Mouse (Mus musculus) myocyte (in vitro differentiated cells): Measurements from ENCODE around the gene Ptbp3. TPM values are rescaled to one million over a fixed set of nuclear protein-coding genes. Genes with fewer than 3 reads are reported as not detected.
A peak's percentile ranks its signal among the peaks of the same experiment; 100 is the strongest.
"Not testable (repeated sequence)": the region's sequence is repeated elsewhere in the genome, so short reads cannot be mapped to it uniquely, and the experiment has no call there.

ENCODE experiments used
- H3K27me3 ChIP-seq: one replicate; pipeline ENCODE4 v1.6.1; 2011; ENCODE audit not compliant: control insufficient read depth, insufficient read depth, insufficient read length
- H3K36me3 ChIP-seq: one replicate; pipeline ENCODE4 v1.6.1; 2011; ENCODE audit not compliant: control insufficient read depth, insufficient read depth
- H3K4me2 ChIP-seq: one replicate; pipeline ENCODE4 v1.6.1; 2011; ENCODE audit warnings: low read depth, control low read depth
- H3K4me3 ChIP-seq: one replicate; pipeline ENCODE4 v1.5.1; 2011; ENCODE audit warnings: mild to moderate bottlenecking, control low read depth, moderate library complexity
- H3K79me2 ChIP-seq: one replicate; pipeline ENCODE4 v1.6.1; 2011; ENCODE audit not compliant: control insufficient read depth, insufficient read depth
- H3ac ChIP-seq: one replicate; pipeline ENCODE4 v1.6.1; 2011; ENCODE audit not compliant: control insufficient read depth, insufficient read length
- CEBPB ChIP-seq: IDR thresholded peaks from 2 replicates; pipeline ENCODE4 v1.6.1; 2011; ENCODE audit warnings: mild to moderate bottlenecking, moderate library complexity; ENCODE audit not compliant: poor library complexity, insufficient read depth, severe bottlenecking
- E2F4 ChIP-seq: IDR thresholded peaks from one replicate; pipeline ENCODE4 v1.6.1; 2011; ENCODE audit warnings: mild to moderate bottlenecking, control low read depth, moderate library complexity; ENCODE audit not compliant: insufficient read depth
- MAX ChIP-seq: IDR thresholded peaks from one replicate; pipeline ENCODE4 v1.6.1; 2011; ENCODE audit warnings: low read depth, mild to moderate bottlenecking, control low read depth
- MYOD1 ChIP-seq, 3 experiments: IDR thresholded peaks; one replicate each; pipeline ENCODE4 v1.6.1; 2011; ENCODE audit warnings: control low read depth in 2 of 3, low read depth in 2 of 3, mild to moderate bottlenecking in 2 of 3, moderate library complexity in 1 of 3; ENCODE audit not compliant: insufficient read length in 2 of 3, control insufficient read depth in 1 of 3
- MYOG ChIP-seq, 3 experiments: IDR thresholded peaks; one replicate each; pipeline ENCODE4 v1.6.1; 2011; ENCODE audit warnings: control low read depth in 2 of 3, low read depth in 2 of 3, mild to moderate bottlenecking in 2 of 3; ENCODE audit not compliant: insufficient read length in 2 of 3, control insufficient read depth in 1 of 3, insufficient read depth in 1 of 3
- POLR2A ChIP-seq: IDR thresholded peaks from one replicate; pipeline ENCODE4 v1.6.1; 2011; ENCODE audit warnings: low read depth, mild to moderate bottlenecking, control low read depth, moderate library complexity; ENCODE audit not compliant: insufficient read length
- POLR2AphosphoS2 ChIP-seq: IDR thresholded peaks from one replicate; pipeline ENCODE4 v1.6.1; 2011; ENCODE audit warnings: low read depth, control low read depth; ENCODE audit not compliant: insufficient read length
- REST ChIP-seq: IDR thresholded peaks from one replicate; pipeline ENCODE4 v1.6.1; 2011; ENCODE audit warnings: mild to moderate bottlenecking, control low read depth, moderate library complexity; ENCODE audit not compliant: insufficient read depth, insufficient read length
- SRF ChIP-seq: IDR thresholded peaks from one replicate; pipeline ENCODE4 v1.6.1; 2011; ENCODE audit warnings: low read depth; ENCODE audit not compliant: control insufficient read depth, insufficient read length
- TCF12 ChIP-seq: IDR thresholded peaks from one replicate; pipeline ENCODE4 v1.6.1; 2011; ENCODE audit warnings: mild to moderate bottlenecking, control low read depth; ENCODE audit not compliant: poor library complexity, insufficient read depth, severe bottlenecking
- TCF3 ChIP-seq: IDR thresholded peaks from one replicate; pipeline ENCODE4 v1.6.1; 2011; ENCODE audit warnings: low read depth, control low read depth; ENCODE audit not compliant: insufficient read length
- USF1 ChIP-seq: IDR thresholded peaks from one replicate; pipeline ENCODE4 v1.6.1; 2011; ENCODE audit warnings: low read depth, mild to moderate bottlenecking, control low read depth, moderate library complexity
- polyA plus RNA-seq: library from polyadenylated mRNA; unstranded; fragments of >200 nt; fragmentation: generic; extraction: Trizol; gene quantifications from one replicate; pipeline ENCODE4 v1.2.1, GENCODE M21; 2012; ENCODE audit warnings: missing spikeins

Gene Ptbp3
- polyA plus RNA-seq, 1 experiment: 7.8 TPM

GRCm38 (mm10) chr4:59575184-59575958 lies 26.2 kb upstream of the Ptbp3 start:
- H3K4me2 ChIP-seq: no peak overlapping the region
- H3K79me2 ChIP-seq: no peaks in the 10 kb centered on the region
- H3ac ChIP-seq: no peak overlapping the region
- TF ChIP-seq MYOD1 (IDR thresholded peaks at IDR 0.05; ENCODE audit: control insufficient read depth in 1 of 3, insufficient read length in 2 of 3, low read depth in 2 of 3) (no peak), TCF3 (no peak), TCF12 (no peak), REST (no peak), POLR2A (no peak), POLR2AphosphoS2 (no peak)
- no peaks in the 10 kb centered on the region for H3K36me3 ChIP-seq
- no peak overlapping the region for H3K4me3 ChIP-seq
- no peaks in the 10 kb centered on the region for H3K27me3 ChIP-seq

GRCm38 (mm10) chr4:59572521-59573118 lies 23.5 kb upstream of the Ptbp3 start:
- no peak overlapping the region for H3K4me2 ChIP-seq
- no peaks in the 10 kb centered on the region for H3K36me3 ChIP-seq
- no peak overlapping the region for H3ac ChIP-seq
- H3K27me3 ChIP-seq: no peaks in the 10 kb centered on the region
- no peaks in the 10 kb centered on the region for H3K79me2 ChIP-seq
- no peak overlapping the region for H3K4me3 ChIP-seq
- TF ChIP-seq REST (no peak), POLR2A (no peak), TCF12 (no peak), POLR2AphosphoS2 (no peak), USF1 (no peak), MAX (no peak), SRF (no peak), CEBPB (no peak), E2F4 (no peak), TCF3 (no peak), MYOD1 (IDR thresholded peaks at IDR 0.05; ENCODE audit: control insufficient read depth in 1 of 3, insufficient read length in 2 of 3, low read depth in 2 of 3) (no peak), MYOG (IDR thresholded peaks at IDR 0.05; ENCODE audit: control insufficient read depth in 1 of 3, insufficient read depth in 1 of 3, insufficient read length in 2 of 3, low read depth in 2 of 3) (no peak)

DNA sequence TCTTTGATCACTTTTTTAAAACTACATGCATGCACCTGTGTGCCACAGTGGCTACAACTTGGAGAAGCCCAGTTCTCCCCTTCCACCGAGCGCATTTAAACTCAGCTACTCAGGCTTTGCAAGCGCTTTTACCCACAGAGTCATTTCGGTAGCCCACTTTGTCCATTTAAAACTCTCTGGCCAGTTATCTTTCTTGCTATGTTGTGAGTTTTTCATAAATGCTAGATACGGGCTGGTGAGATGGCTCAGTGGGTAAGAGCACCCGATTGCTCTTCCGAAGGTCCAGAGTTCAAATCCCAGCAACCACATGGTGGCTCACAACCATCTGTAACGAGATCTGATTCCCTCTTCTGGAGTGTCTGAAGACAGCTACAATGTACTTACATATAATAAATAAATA lies 21.4 kb upstream of the Ptbp3 start:
- H3ac ChIP-seq, H3K36me3 ChIP-seq, H3K79me2 ChIP-seq, H3K27me3 ChIP-seq, H3K4me2 ChIP-seq, H3K4me3 ChIP-seq: not testable (repeated sequence)

GRCm38 (mm10) chr4:59569538-59569937 lies 20.4 kb upstream of the Ptbp3 start:
- Histone ChIP-seq H3K4me2 (peak overlapping the region; percentile 71), H3K4me3 (no peak overlapping the region)

DNA sequence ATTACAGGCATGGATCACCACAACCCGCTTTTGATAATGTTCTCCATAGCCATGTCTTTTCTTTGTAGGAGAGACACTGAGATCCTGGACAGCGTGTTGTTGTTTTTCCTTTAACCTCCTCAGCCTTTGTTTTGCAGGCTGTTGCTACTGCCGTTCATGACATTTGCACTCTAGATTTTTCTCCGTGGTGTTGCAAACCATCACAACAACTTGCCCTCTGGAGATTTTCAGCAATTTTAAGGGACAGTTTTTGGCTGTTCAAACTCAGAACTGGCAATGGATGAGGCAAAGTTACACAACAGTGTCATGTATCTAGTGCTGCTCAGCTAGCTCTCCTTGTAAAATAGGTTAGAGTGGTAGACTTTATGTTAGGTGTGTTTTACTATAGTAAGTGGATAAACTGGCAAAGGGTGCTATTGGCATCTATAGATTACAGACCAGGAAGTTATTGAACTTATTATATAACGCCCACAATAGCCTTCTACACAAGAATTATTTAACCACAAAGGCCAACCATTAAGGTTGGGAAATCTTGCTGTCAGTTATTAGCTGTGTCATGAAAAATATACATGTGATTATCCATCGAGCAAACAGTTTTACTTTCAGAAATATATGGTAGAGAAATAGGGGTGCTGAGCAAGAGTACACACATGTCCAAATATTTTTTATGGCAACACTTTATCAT lies 18.6 kb upstream of the Ptbp3 start:
- TF ChIP-seq SRF (no peak), MYOD1 (IDR thresholded peaks at IDR 0.05; ENCODE audit: control insufficient read depth in 1 of 3, insufficient read length in 2 of 3, low read depth in 2 of 3) (no peak), MYOG (IDR thresholded peaks at IDR 0.05; ENCODE audit: control insufficient read depth in 1 of 3, insufficient read depth in 1 of 3, insufficient read length in 2 of 3, low read depth in 2 of 3) (no peak), POLR2A (no peak), USF1 (no peak)
- H3K4me3 ChIP-seq: no peak overlapping the region
- H3K27me3 ChIP-seq: no peaks in the 10 kb centered on the region
- H3ac ChIP-seq: no peak overlapping the region
- H3K36me3 ChIP-seq: no peaks in the 10 kb centered on the region
- no peaks in the 10 kb centered on the region for H3K79me2 ChIP-seq
- no peak overlapping the region for H3K4me2 ChIP-seq

More at GRCm38 (mm10) chr4:59569538-59569937, 20.4 kb upstream of the Ptbp3 start:
- TF ChIP-seq TCF3: no peak
- no peak for TF ChIP-seq SRF
- H3ac ChIP-seq: no peak overlapping the region
- H3K79me2 ChIP-seq: no peaks in the 10 kb centered on the region
- H3K36me3 ChIP-seq: no peaks in the 10 kb centered on the region
- H3K27me3 ChIP-seq: no peaks in the 10 kb centered on the region
